Mouse (Mus musculus) T-helper 17 cell (primary cell): Measurements from ENCODE around the gene Cd5l.

Experiments
- in situ Hi-C, 2 experiments: fragments of 300-600 bp; cut with MboI, MseI; formaldehyde crosslinking; loops; 1 replicate in 1 of 2; 2 replicates in 1 of 2; pipeline ENCODE4 v1.15.1; 2025; ENCODE audit warnings: high pct_unique_total_duplicates in 2 of 2

Gene Cd5l

DNA sequence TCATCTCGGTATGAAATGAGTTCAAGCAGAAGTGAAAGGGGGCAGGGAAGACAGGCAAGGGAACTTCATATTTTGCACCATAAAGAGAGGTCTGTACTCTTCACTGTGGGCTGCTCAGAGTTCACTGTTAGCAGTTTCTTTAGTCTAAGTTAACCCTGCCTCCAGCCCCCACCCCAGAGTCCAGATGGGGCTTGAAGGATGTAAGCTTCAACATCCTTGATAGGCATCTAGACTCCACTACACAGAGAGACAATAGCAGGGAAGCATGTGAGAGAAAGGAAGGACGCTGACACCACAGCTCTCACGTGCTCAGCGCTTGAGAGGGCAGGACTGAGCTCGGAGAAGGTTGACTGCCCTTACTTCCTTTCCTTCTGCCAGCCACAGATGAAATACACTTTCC lies 43.6 kb downstream of the Cd5l start:
- in situ Hi-C loops, result no loop called here

DNA sequence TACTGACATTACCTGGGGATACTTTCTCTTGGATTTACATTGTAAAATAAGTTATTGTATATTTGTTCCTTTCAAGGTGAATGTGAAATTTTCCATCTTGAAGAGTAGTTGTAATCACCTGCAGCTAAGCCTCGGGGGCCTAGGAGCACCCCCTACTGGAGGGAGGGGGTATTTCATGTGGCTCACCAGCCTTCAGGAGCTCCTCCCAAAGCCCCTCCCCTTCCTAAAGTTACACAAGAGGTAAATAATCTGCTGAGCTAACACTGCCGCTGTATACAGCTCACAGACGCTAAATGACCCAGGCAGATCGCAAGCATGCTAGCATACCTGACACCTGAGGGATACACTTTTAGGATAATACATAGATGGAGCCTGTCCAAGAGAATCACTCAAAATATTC lies 50.5 kb downstream of the Cd5l start:
- in situ Hi-C loops, result loop anchor here in 1 of 2 experiments (5.0 kb wide), 1 partner anchor 81 kb away; no protein-coding TSS in a partner anchor

GRCm38 (mm10) chr3:87409196-87409935 lies 51.7 kb downstream of the Cd5l start:
- in situ Hi-C loops, result loop anchor here in 1 of 2 experiments (5.0 kb wide), 1 partner anchor 82 kb away; no protein-coding TSS in a partner anchor

- in situ Hi-C loops, result loop anchor here (5.0 kb wide), 3 partner anchors 83 to 168 kb away; no protein-coding TSS in a partner anchor
Measured at GRCm38 (mm10) chr3:87410605-87411004, 52.9 kb downstream of the Cd5l start.

GRCm38 (mm10) chr3:87411150-87411549 lies 53.5 kb downstream of the Cd5l start:
- in situ Hi-C loops, result loop anchor here (5.0 kb wide), 3 partner anchors 84 to 169 kb away; no protein-coding TSS in a partner anchor

DNA sequence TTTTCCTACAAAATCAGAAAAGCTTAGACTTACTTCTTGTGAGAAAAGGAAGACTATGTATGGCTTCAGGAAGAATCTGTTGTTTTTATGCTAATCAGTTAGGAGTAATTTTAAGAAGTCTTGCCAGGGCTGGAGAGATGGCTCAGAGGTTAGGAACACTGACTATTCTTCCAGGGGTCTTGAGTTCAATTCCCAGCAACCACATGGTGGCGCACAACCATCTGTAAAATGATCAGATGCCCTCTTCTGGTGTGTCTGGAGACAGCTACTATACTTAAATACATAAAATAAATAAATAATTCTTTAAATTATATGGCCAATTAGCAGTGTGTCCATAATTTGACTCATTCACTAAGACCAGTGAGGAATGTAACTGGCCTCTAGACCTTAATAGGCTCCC lies 63.0 kb downstream of the Cd5l start:
- in situ Hi-C loops, result no loop called here
